Mouse (Mus musculus): ENCODE data around the gene Prdm11. TPM values are rescaled to one million over a fixed set of nuclear protein-coding genes. Genes with fewer than 3 reads are reported as not detected.

Prdm11 gene
- total and polyA plus RNA-seq, 3 experiments, result 0.05 to 1.8 (median 0.06) TPM

- no peaks in the 10 kb centered on the region for H3K4me1 ChIP-seq (ENCODE audit: control insufficient read depth in 1 of 2, insufficient read depth in 2 of 2)
- in situ Hi-C loops (cut with MboI; ENCODE audit: low pct_ligation_motif_present, low pct_unique_long_range_greater_than_20kb, low sequenced_read_pairs) (no loop called here), dilution Hi-C loops (cut with MboI; ENCODE audit: extremely low pct_ligation_motif_present, extremely low pct_unique_long_range_greater_than_20kb, low sequenced_read_pairs) (no loop called here)
- DNase-seq (ENCODE audit: extremely low read depth), result no peak
- TF ChIP-seq SIN3A (IDR thresholded peaks at IDR 0.05; ENCODE audit: low read length) (no peak), CHD1 (IDR thresholded peaks at IDR 0.05; ENCODE audit: low read depth, low read length) (no peak), KAT2A (IDR thresholded peaks at IDR 0.05; ENCODE audit: insufficient replicate concordance, low read length) (no peak), USF1 (IDR thresholded peaks at IDR 0.05; ENCODE audit: low read depth, low read length) (no peak), ZC3H11A (IDR thresholded peaks at IDR 0.05; ENCODE audit: low read depth, low read length) (no peak)
- peaks cover 4% of the 10 kb centered on the region for H3K9me3 ChIP-seq (replicated peaks; ENCODE audit: low read length)
- no peak overlapping the region for H3K27ac ChIP-seq (ENCODE audit: insufficient read depth, low read depth)
- H3K36me3 ChIP-seq (replicated peaks in 1 of 2; ENCODE audit: control insufficient read depth in 1 of 2, insufficient read depth in 1 of 2, low read length in 1 of 2), result no peaks in the 10 kb centered on the region
- no peak overlapping the region for H3K4me2 ChIP-seq (ENCODE audit: insufficient read depth, low read depth, poor library complexity, severe bottlenecking)
- peaks cover 81% of the 10 kb centered on the region for H3K27me3 ChIP-seq (replicated peaks)
- H3K79me2 ChIP-seq (replicated peaks; ENCODE audit: control insufficient read depth, extremely low read depth, insufficient read depth, poor library complexity, severe bottlenecking), result no peaks in the 10 kb centered on the region
- no peak overlapping the region for H3K4me3 ChIP-seq (replicated peaks in 1 of 3; ENCODE audit: low read depth in 2 of 3, low read length in 2 of 3, poor library complexity in 1 of 3)
- H3K9ac ChIP-seq (ENCODE audit: insufficient read depth, low read depth), result no peak overlapping the region
These were observed 1.1 kb upstream of the Prdm11 start for GRCm38 (mm10) chr2:93047036-93047435.

- no peaks in the 10 kb centered on the region for H3K36me3 ChIP-seq (replicated peaks in 1 of 2; ENCODE audit: control insufficient read depth in 1 of 2, insufficient read depth in 1 of 2, low read length in 1 of 2)
- H3K4me2 ChIP-seq (ENCODE audit: insufficient read depth, low read depth, poor library complexity, severe bottlenecking), result peak overlapping the region; percentile 70
- H3K9me3 ChIP-seq (replicated peaks; ENCODE audit: low read length), result no peaks in the 10 kb centered on the region
- DNase-seq (ENCODE audit: extremely low read depth), result no peak
- H3K4me3 ChIP-seq (replicated peaks in 1 of 3; ENCODE audit: low read depth in 2 of 3, low read length in 2 of 3, poor library complexity in 1 of 3), result no peak overlapping the region
- H3K27ac ChIP-seq (ENCODE audit: insufficient read depth, low read depth), result no peak overlapping the region
- no peaks in the 10 kb centered on the region for H3K4me1 ChIP-seq (ENCODE audit: control insufficient read depth in 1 of 2, insufficient read depth in 2 of 2)
- dilution Hi-C loops (cut with MboI; ENCODE audit: extremely low pct_ligation_motif_present, extremely low pct_unique_long_range_greater_than_20kb, low sequenced_read_pairs) (no loop called here), in situ Hi-C loops (cut with MboI; ENCODE audit: low pct_ligation_motif_present, low pct_unique_long_range_greater_than_20kb, low sequenced_read_pairs) (no loop called here)
- peak overlapping the region; percentile 93; the same call in 1 of the 2 replicates for H3K9ac ChIP-seq (ENCODE audit: insufficient read depth, low read depth)
- H3K79me2 ChIP-seq (replicated peaks; ENCODE audit: control insufficient read depth, extremely low read depth, insufficient read depth, poor library complexity, severe bottlenecking), result no peaks in the 10 kb centered on the region
- TF ChIP-seq RCOR1 (conservative IDR thresholded peaks at IDR 0.05; ENCODE audit: low read depth, low read length) (no peak), MAZ (IDR thresholded peaks at IDR 0.05; ENCODE audit: low read depth, low read length) (no peak), ELF1 (IDR thresholded peaks at IDR 0.05; ENCODE audit: low read depth, low read length) (no peak), ZC3H11A (IDR thresholded peaks at IDR 0.05; ENCODE audit: low read depth, low read length) (no peak)
- H3K27me3 ChIP-seq (replicated peaks), result peaks cover 80% of the 10 kb centered on the region
These were observed 505 bp upstream of the Prdm11 start for GRCm38 (mm10) chr2:93046509-93046835.

DNA sequence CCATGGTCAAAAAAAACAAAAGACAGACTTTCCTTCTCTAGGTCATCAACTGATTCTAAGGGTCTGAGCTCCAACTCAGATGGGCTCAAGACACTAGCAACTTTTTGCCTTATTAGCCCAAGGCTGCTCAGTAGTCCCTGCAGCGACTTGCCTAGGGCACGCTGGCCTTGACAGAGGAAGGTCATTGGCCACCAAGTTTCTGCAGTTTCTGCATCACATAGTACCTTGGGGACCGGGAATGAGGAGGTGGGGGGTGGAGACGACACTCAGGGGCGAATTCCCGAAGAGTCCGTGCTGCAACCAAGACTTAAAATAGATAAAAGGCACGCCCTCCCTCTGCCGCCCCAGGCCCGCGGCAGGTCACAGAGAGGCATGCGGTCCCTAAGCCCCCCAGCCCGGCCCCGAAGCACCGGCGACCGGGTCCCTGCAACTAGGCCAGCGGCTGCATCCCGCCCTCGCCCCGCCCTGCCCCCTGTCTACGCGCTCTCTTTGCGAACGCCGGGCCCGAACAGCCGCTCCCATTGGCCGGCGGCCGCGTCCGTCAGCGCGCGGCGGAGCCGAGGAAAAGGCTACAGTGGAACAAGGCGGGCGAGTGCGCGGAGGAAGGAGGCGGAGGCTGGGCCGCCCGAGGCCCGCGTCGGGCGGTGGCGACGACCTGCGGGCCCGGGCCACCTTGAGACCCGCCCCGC, 694 bp downstream of the Prdm11 start:
- peak; percentile 55 for TF ChIP-seq ELF1 (IDR thresholded peaks at IDR 0.05; ENCODE audit: low read depth, low read length)
- TF ChIP-seq E2F4 (IDR thresholded peaks at IDR 0.05; ENCODE audit: insufficient replicate concordance, low read depth, low read length), result no peak
- TF ChIP-seq ZMIZ1 (IDR thresholded peaks at IDR 0.05; ENCODE audit: low read depth, low read length), result peak; percentile 57; the same call in 1 of the 2 replicates
- TF ChIP-seq ZC3H11A (IDR thresholded peaks at IDR 0.05; ENCODE audit: low read depth, low read length), result no peak
- no peak for TF ChIP-seq JUND (conservative IDR thresholded peaks at IDR 0.05; ENCODE audit: low read depth, low read length)
- no peak for TF ChIP-seq ZNF384 (IDR thresholded peaks at IDR 0.05; ENCODE audit: low read depth, low read length)
- TF ChIP-seq POLR2A (IDR thresholded peaks at IDR 0.05; ENCODE audit: low read depth, low read length), result peak; percentile 64
- peak; percentile 43; the same call in 1 of the 2 replicates for TF ChIP-seq NRF1 (IDR thresholded peaks at IDR 0.05; ENCODE audit: low read depth, low read length)
- TF ChIP-seq MAX (IDR thresholded peaks at IDR 0.05; ENCODE audit: low read length), result no peak
- no peak for TF ChIP-seq TBP (conservative IDR thresholded peaks at IDR 0.05; ENCODE audit: low read depth, low read length)
- no peak for TF ChIP-seq KAT2A (IDR thresholded peaks at IDR 0.05; ENCODE audit: insufficient replicate concordance, low read length)
- TF ChIP-seq SMC3 (IDR thresholded peaks at IDR 0.05; ENCODE audit: low read depth, low read length), result no peak
- peak; percentile 12; the same call in 1 of the 2 replicates for TF ChIP-seq HCFC1 (IDR thresholded peaks at IDR 0.05; ENCODE audit: low read depth, low read length)
- TF ChIP-seq POLR2AphosphoS2 (IDR thresholded peaks at IDR 0.05; ENCODE audit: low read depth, low read length), result no peak
- no peak for TF ChIP-seq EP300 (IDR thresholded peaks at IDR 0.05; ENCODE audit: low read length)
- peak; percentile 44; the same call in 1 of the 2 replicates for TF ChIP-seq CHD2 (IDR thresholded peaks at IDR 0.05; ENCODE audit: low read length)
- TF ChIP-seq NELFE (IDR thresholded peaks at IDR 0.05; ENCODE audit: low read depth, low read length), result peak; percentile 56; the same call in 1 of the 2 replicates
- TF ChIP-seq TCF12 (IDR thresholded peaks at IDR 0.05; ENCODE audit: low read depth, low read length), result peak; percentile 59; the same call in 1 of the 2 replicates
- TF ChIP-seq UBTF (IDR thresholded peaks at IDR 0.05; ENCODE audit: low read depth, low read length), result peak; percentile 77; the same call in 1 of the 2 replicates
- TF ChIP-seq SIN3A (IDR thresholded peaks at IDR 0.05; ENCODE audit: low read length), result no peak
- H3K4me3 ChIP-seq (replicated peaks in 1 of 3; ENCODE audit: low read depth in 2 of 3, low read length in 2 of 3, poor library complexity in 1 of 3), result peak overlapping the region in 2 of 3 experiments; percentile 13 to 73
- H3K79me2 ChIP-seq (replicated peaks; ENCODE audit: control insufficient read depth, extremely low read depth, insufficient read depth, poor library complexity, severe bottlenecking), result no peaks in the 10 kb centered on the region
- H3K9ac ChIP-seq (ENCODE audit: insufficient read depth, low read depth), result peak overlapping the region; percentile 93
- H3K36me3 ChIP-seq (replicated peaks in 1 of 2; ENCODE audit: control insufficient read depth in 1 of 2, insufficient read depth in 1 of 2, low read length in 1 of 2), result no peaks in the 10 kb centered on the region
- dilution Hi-C loops (cut with MboI; ENCODE audit: extremely low pct_ligation_motif_present, extremely low pct_unique_long_range_greater_than_20kb, low sequenced_read_pairs), result no loop called here
- peak overlapping the region; percentile 52 for H3K4me2 ChIP-seq (ENCODE audit: insufficient read depth, low read depth, poor library complexity, severe bottlenecking)
- peak; percentile 34 for DNase-seq (ENCODE audit: extremely low read depth)
- H3K27me3 ChIP-seq (replicated peaks), result peaks cover 86% of the 10 kb centered on the region
- in situ Hi-C loops (cut with MboI; ENCODE audit: low pct_ligation_motif_present, low pct_unique_long_range_greater_than_20kb, low sequenced_read_pairs), result no loop called here
- H3K9me3 ChIP-seq (replicated peaks; ENCODE audit: low read length), result no peaks in the 10 kb centered on the region
- no peaks in the 10 kb centered on the region for H3K4me1 ChIP-seq (ENCODE audit: control insufficient read depth in 1 of 2, insufficient read depth in 2 of 2)
- H3K27ac ChIP-seq (ENCODE audit: insufficient read depth, low read depth), result no peak overlapping the region

Measured in CH12.LX (cell line).